9 mouse cellular contexts compared by ENCODE assay signal in the genomic region with DNA sequence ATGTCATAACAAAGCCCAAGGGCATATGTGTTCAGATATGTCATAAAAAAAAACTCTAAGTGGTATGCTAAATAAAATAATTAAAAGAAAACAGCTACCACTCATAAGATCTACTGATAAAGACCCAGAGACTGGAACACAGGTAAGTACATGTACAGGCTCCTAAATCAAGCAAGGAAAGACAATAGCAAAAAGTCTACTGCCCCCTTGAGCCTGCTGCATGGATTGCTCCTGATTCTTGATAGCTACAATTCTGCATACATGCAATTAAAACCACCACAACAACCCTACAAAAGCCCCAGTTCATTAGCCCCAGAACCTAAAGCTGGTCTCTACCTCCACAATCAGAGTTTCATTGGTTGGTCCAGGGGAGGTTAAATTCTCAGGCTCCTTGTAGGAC.
DNase-seq lines count a peak whose midpoint lies in the region; ATAC-seq and TF ChIP-seq lines count a peak whose summit lies in the region.
"Had no signal": no experiment of that assay in that cellular context is flagged by ENCODE, and none has a peak within 500 bp of the region (broad histone marks: within the 10 kb centered on the region; RNA-seq: fewer than 3 reads in every experiment).

No protein-coding gene starts in this region.

- intact Hi-C loops in heart, postnatal 14 days (cut with DNase I): loop anchor here (1.0 kb wide), 1 partner anchor 124 kb away; no protein-coding TSS in a partner anchor
- intact Hi-C loops in heart, postnatal 25 days (cut with DNase I): loop anchor here (1.0 to 5.0 kb wide), 2 partner anchors 75 to 120 kb away; a partner anchor contains a TSS

- no peak for ATAC-seq in CD4-positive, CD25-positive, alpha-beta regulatory T cell, adult 4 months
- ATAC-seq in stomach, postnatal 0 days (ENCODE audit: low FRiP score, low TSS enrichment): no peak

- no peaks in the 10 kb centered on the region for H3K27me3 ChIP-seq in stomach, postnatal 0 days (ENCODE audit: control insufficient read depth, insufficient read depth, low read length)

- no peaks in the 10 kb centered on the region for H3K4me1 ChIP-seq in stomach, postnatal 0 days (replicated peaks; ENCODE audit: control insufficient read depth, insufficient read depth)

- H3K9me3 ChIP-seq in stomach, postnatal 0 days (ENCODE audit: control insufficient read depth, low read length): no peaks in the 10 kb centered on the region

- H3K4me3 ChIP-seq in stomach, postnatal 0 days (ENCODE audit: low read depth, low read length): no peak overlapping the region

- no peak overlapping the region for H3K27ac ChIP-seq in stomach, postnatal 0 days (replicated peaks)

- H3K4me2 ChIP-seq in stomach, postnatal 0 days (replicated peaks; ENCODE audit: low read depth): no peak overlapping the region

- TF ChIP-seq EP300 in stomach, postnatal 0 days (optimal IDR thresholded peaks at IDR 0.05): no peak

- no peaks in the 10 kb centered on the region for H3K36me3 ChIP-seq in stomach, postnatal 0 days (ENCODE audit: control insufficient read depth, insufficient read depth, low read length)

- peak; percentile 8 for DNase-seq in CD4-positive, CD25-positive, alpha-beta regulatory T cell, adult 2 months (ENCODE audit: low read depth, low spot score)
- peak; percentile 13 to 51 for DNase-seq in heart, postnatal 14 days
- DNase-seq in heart, postnatal 25 days (ENCODE audit: low spot score): no peak
- DNase-seq in thymus, postnatal 4 days: peak; percentile 30
- DNase-seq in thymus, postnatal 36 days: no peak
- DNase-seq in stomach, postnatal 0 days (ENCODE audit: low spot score): peak; percentile 37
- DNase-seq in spleen, adult 12 weeks (ENCODE audit: low spot score): no peak
- DNase-seq: right cerebral cortex, postnatal 25 days had no signal

- peak; percentile 73 for TF ChIP-seq CTCF in stomach, postnatal 0 days (IDR thresholded peaks at IDR 0.05; ENCODE audit: low read depth)

- no peak overlapping the region for H3K9ac ChIP-seq in stomach, postnatal 0 days (ENCODE audit: low read length)

Comparison
In these comparisons a context has a peak if more than half of its experiments do, and no peak if none do; other contexts are left out.
1. DNase-seq: peak in CD4-positive, CD25-positive, alpha-beta regulatory T cell, adult 2 months (single experiment), heart, postnatal 14 days (2 of 2), thymus, postnatal 4 days (single experiment) and stomach, postnatal 0 days (single experiment); none in heart, postnatal 25 days (single experiment), thymus, postnatal 36 days (0 of 2) and spleen, adult 12 weeks (single experiment).